Mouse (Mus musculus) intestine, postnatal 0 days (tissue): Measurements from ENCODE around the gene Atf3. TPM values are rescaled to one million over a fixed set of nuclear protein-coding genes. Genes with fewer than 3 reads are reported as not detected.

Experiments
- ATAC-seq: fragments of 200-750 bp; cut with Nextera tagmentation; 2 replicates; pipeline ENCODE4 v1.8.0; 2017; ENCODE audit warnings: mild to moderate bottlenecking, moderate TSS enrichment, moderate library complexity
- H3K27ac ChIP-seq: fragments of 300-500 bp; sonication (generic); 2 replicates; pipeline ENCODE4 v1.5.1; 2014; ENCODE audit warnings: mild to moderate bottlenecking, low read depth, low read length, moderate library complexity
- H3K27me3 ChIP-seq: fragments of 300-500 bp; sonication (generic); replicated peaks from 2 replicates; pipeline ENCODE4 v1.6.1; 2014; ENCODE audit warnings: low read length, mixed read lengths; ENCODE audit not compliant: control insufficient read depth, insufficient read depth
- H3K36me3 ChIP-seq: fragments of 300-500 bp; sonication (generic); 2 replicates; pipeline ENCODE4 v1.6.1; 2014; ENCODE audit warnings: mild to moderate bottlenecking, moderate library complexity; ENCODE audit not compliant: control insufficient read depth, insufficient read depth
- H3K4me1 ChIP-seq: fragments of 300-500 bp; sonication (generic); replicated peaks from 2 replicates; pipeline ENCODE4 v1.6.1; 2014; ENCODE audit warnings: antibody characterized with exemption, low read length, mixed read lengths; ENCODE audit not compliant: control insufficient read depth, insufficient read depth
- H3K4me2 ChIP-seq: fragments of 300-500 bp; sonication (generic); replicated peaks from 2 replicates; pipeline ENCODE4 v1.6.1; 2014; ENCODE audit warnings: low read depth, mild to moderate bottlenecking, moderate library complexity
- H3K4me3 ChIP-seq: fragments of 300-500 bp; sonication (generic); 2 replicates; pipeline ENCODE4 v1.5.1; 2014; ENCODE audit warnings: low read depth, low read length
- H3K9ac ChIP-seq: fragments of 300-500 bp; sonication (generic); 2 replicates; pipeline ENCODE4 v1.6.1; 2014; ENCODE audit warnings: mild to moderate bottlenecking, low read depth, low read length
- H3K9me3 ChIP-seq: fragments of 300-500 bp; sonication (generic); 2 replicates; pipeline ENCODE4 v1.6.1; 2016; ENCODE audit warnings: mixed run types; ENCODE audit not compliant: control insufficient read depth
- CTCF ChIP-seq: sonication (generic); IDR thresholded peaks from 2 replicates; pipeline ENCODE4 v1.5.1; 2016; ENCODE audit warnings: low read depth, mild to moderate bottlenecking, control low read depth, antibody characterized with exemption, moderate library complexity
- WGBS: fragments of 180-500 bp; shearing (Covaris S2); extraction: QIAGEN DNeasy Blood & Tissue Kit; methylation state at CpG from one replicate; pipeline ENCODE4 v1.1.7; 2014; 5-methylcytosine and 5-hydroxymethylcytosine counted together
- polyA plus RNA-seq: library from polyadenylated mRNA; unstranded; fragments of >200 nt; fragmentation: Nextera tagmentation; extraction: Ambion mirVana; gene quantifications from 2 replicates; pipeline ENCODE4 v1.2.1, GENCODE M21; 2015

The Atf3 gene
- polyA plus RNA-seq, 1 experiment from 2014 or later: 5.0 TPM

DNA sequence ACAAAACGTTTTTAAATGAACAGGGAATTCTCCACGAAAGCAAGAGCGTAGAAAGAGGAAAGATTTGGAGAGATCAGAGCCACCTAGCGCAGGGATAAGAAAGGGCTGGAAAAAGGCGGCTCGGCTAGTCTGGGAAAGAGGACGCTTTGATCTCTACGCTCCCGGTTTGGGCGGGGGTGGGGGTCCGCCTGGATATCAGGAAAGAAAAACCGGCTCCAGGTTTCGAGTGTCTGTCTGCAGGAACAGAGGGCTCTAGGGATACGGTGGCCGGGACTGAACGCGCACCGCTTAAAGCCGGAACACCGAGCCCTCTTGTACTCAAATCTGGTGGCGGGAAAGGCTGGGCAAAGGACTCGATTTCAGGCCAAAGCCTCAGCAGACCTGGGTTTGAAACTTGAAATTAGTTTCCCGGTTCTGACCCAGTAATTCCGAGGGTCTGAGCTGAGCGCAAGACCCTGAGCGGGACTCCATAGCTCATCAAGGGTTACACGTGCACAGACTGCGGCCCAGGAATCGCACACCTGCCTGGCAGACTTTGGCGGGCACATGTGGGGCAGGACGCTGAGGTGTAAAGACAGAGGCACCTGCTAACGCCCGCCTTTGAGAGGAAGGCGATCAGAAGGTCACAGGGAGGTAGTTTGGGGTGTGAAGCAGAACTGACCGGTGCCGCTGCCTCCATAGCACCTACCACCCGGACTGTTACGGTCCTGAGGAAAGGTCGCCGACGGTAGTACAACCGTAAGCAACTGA lies 33.6 kb downstream of the Atf3 start:
- peaks cover 26% of the 10 kb centered on the region; the same call in 1 of the 2 replicates for H3K4me1 ChIP-seq
- peak overlapping the region; percentile 70 for H3K4me3 ChIP-seq
- WGBS: 3% methylated on average over 42 of the region's 42 CpGs
- H3K27me3 ChIP-seq: peaks cover 37% of the 10 kb centered on the region
- no peaks in the 10 kb centered on the region for H3K9me3 ChIP-seq
- peak; percentile 36 for TF ChIP-seq CTCF
- no peak for ATAC-seq
- no peaks in the 10 kb centered on the region for H3K36me3 ChIP-seq
- peak overlapping the region; percentile 98 for H3K4me2 ChIP-seq
- H3K27ac ChIP-seq: peak overlapping the region; percentile 1; the same call in 1 of the 2 replicates
- peak overlapping the region; percentile 34 for H3K9ac ChIP-seq

DNA sequence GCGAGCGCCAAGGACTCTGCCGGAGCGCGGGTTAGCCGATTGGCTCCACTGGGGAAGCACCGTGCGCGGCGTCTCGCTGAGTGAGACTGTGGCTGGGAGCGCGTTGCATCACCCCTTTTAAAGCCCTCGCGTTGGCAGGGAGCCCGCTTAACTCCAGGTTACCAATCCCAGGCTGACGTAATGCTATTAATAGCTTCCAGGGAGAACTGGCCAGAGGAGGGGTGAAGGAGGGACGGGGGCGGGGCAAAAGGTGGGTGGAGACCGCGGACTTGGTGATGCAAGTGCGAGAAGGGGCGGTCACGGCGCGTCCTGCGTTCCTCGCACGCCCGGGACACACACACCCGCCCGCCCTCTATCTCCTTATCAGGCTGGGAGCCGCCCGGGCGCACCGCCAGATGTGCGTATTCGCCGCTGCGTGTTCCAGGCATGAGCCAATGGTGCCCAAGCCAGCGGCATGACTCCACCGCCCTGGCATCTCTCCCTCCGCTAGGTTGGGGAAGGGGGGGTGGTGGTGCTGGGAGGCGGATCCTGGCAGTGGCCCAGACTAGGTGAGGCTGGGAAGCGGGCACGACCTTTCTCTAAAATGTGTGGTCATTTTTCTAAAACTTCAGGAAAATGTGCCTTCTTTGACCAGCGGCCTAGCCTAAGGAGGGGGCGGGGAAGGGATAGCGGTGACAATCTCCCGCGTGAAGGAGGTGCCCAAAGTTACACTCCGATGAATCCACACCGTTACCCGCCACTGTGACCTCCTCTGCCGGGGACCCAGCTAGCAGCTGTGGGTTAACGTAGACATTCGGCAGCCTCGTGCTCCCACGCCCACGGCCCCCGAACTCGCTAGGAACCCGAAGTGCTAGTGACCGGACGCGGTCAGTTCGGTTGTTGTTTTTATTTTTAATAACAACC lies 34.4 kb downstream of the Atf3 start:
- H3K4me1 ChIP-seq: peaks cover 31% of the 10 kb centered on the region
- H3K4me2 ChIP-seq: peak overlapping the region; percentile 98
- H3K27me3 ChIP-seq: peaks cover 32% of the 10 kb centered on the region
- H3K36me3 ChIP-seq: no peaks in the 10 kb centered on the region
- WGBS: under 1% methylated on average over 66 of the region's 67 CpGs
- H3K9ac ChIP-seq: peak overlapping the region; percentile 75
- H3K9me3 ChIP-seq: no peaks in the 10 kb centered on the region
- H3K4me3 ChIP-seq: peak overlapping the region; percentile 70
- TF ChIP-seq CTCF: peak; percentile 24; the same call in 1 of the 2 replicates
- peak overlapping the region; percentile 93 for H3K27ac ChIP-seq
- peak; percentile 92 for ATAC-seq

DNA sequence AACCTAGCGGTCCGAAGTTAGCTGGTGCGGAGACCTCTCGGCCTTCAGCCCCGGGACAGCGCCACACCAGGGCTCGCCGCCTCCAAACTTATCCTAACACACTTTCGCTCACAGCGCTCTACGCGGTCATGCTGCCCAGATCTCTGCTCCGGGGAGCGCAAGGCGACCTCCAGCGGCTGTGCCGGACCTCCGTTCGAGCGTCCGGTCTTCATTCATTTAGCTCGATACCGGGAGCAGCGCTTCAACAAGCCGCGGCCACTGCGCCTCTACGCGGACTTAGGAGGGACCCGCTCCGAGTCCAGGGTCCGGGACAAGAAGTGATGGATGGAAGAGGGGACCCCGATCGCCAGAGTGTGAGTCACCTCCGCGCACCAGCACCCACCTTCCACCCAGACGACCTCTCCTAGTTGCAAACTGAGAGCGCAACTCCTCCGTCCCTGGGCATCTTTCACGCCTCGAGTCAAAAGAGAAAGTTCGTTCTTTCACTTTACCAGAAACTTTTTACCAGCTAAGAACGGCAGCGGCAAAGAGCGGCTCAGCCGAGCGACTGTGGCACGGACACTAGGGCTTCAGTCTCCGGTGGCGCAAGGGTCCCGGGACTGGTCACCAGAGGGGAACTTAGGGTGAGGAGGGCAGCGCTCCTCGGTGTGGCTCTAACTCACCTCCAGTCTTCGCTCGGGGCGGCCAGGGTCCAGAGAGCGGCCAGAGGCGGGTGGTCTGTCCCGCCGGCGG lies 35.2 kb downstream of the Atf3 start:
- H3K36me3 ChIP-seq: no peaks in the 10 kb centered on the region
- peaks cover 31% of the 10 kb centered on the region for H3K27me3 ChIP-seq
- no peaks in the 10 kb centered on the region for H3K9me3 ChIP-seq
- TF ChIP-seq CTCF: peak; percentile 74
- peak overlapping the region; percentile 93 for H3K27ac ChIP-seq
- peak overlapping the region; percentile 98 for H3K4me2 ChIP-seq
- ATAC-seq: 0 out of 2 replicates have a peak, but pooled peaks have one; percentile 0
- H3K4me1 ChIP-seq: peaks cover 36% of the 10 kb centered on the region
- H3K9ac ChIP-seq: peak overlapping the region; percentile 75
- H3K4me3 ChIP-seq: peak overlapping the region; percentile 70
- WGBS: under 1% methylated on average over 61 of the region's 61 CpGs

DNA sequence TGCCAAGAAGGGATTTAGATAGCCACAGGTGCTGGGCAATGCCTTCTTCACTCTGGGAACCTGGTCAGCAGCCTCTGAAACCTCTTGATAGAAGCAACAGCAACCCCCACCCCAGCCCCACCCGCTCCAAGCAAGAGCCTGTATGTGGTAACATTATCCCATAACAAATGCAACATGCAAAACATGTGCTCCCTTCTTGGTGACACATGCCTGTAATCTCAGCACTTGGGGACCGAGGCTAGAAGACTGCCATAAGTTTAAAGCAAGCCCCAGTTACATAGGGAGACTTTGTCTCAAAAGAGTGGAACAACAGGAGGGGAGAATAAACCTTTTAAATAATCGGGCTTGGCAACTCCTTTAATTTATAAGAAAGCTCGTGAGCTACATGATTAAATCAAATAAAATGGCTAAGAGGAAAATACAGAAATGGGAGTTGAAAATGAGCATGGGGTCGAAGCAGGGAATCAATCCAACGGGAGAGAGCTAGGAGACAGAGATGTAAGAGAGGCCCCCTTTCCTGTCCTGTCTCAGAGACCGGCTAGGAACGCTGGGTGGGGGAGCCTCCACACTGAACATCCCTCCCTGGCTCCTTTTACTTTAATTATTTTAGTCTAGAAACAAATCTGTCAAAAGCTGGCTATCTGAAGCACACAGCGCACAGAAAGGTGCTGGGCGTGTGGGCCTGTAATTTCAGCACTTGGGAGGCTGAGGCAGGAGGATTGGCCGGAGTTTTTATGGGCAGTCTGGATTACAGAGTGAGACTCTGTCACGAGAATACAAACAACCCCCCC lies 36.2 kb downstream of the Atf3 start:
- H3K4me3 ChIP-seq: peak overlapping the region; percentile 70
- H3K9ac ChIP-seq: peak overlapping the region; percentile 75; the same call in 1 of the 2 replicates
- peak overlapping the region; percentile 98 for H3K4me2 ChIP-seq
- 57% methylated on average over 12 of the region's 12 CpGs for whole genome bisulfite sequencing
- H3K4me1 ChIP-seq: peaks cover 36% of the 10 kb centered on the region
- no peak overlapping the region; the same call in 1 of the 2 replicates for H3K27ac ChIP-seq
- ATAC-seq: no peak
- no peaks in the 10 kb centered on the region for H3K36me3 ChIP-seq
- TF ChIP-seq CTCF: no peak
- H3K27me3 ChIP-seq: peaks cover 23% of the 10 kb centered on the region
- H3K9me3 ChIP-seq: no peaks in the 10 kb centered on the region

DNA sequence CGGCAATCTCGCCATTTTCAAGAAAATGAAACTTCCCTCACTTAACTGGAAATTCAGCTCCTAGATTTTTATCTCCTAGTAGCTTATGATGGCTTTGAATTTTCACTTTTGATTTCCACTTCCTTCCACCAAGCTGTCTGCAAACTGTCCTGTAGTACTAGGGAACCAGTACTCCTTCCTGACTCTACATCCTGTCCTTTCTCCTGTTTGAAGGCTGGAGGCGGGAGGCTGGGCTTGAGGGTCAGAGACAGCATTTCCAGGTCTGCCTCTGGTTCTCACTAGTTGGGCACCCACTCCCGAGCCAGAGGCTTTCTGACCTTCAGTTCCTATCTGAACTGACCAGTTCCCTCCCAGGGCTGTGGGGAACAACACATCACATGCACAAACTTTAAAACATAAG lies 37.4 kb downstream of the Atf3 start:
- no peak overlapping the region for H3K27ac ChIP-seq
- H3K36me3 ChIP-seq: no peaks in the 10 kb centered on the region
- 34% methylated on average over 4 of the region's 4 CpGs for WGBS
- peak overlapping the region; percentile 14 for H3K4me3 ChIP-seq
- H3K4me2 ChIP-seq: peak overlapping the region; percentile 58
- H3K4me1 ChIP-seq: peaks cover 33% of the 10 kb centered on the region
- peaks cover 11% of the 10 kb centered on the region for H3K27me3 ChIP-seq
- no peaks in the 10 kb centered on the region for H3K9me3 ChIP-seq
- no peak for TF ChIP-seq CTCF
- H3K9ac ChIP-seq: no peak overlapping the region
- ATAC-seq: no peak
